Mouse (Mus musculus) kidney, adult 2 months (tissue): ENCODE data around the gene Pxt1.

Experiments
- CTCF ChIP-seq: fragments of 200-500 bp; conservative IDR thresholded peaks from 2 replicates; pipeline ENCODE4 v1.5.1; 2011; ENCODE audit warnings: low read depth, mild to moderate bottlenecking, control low read depth, low read length, moderate library complexity, mixed read lengths; ENCODE audit not compliant: insufficient read depth, insufficient read length
- POLR2A ChIP-seq: fragments of 200-500 bp; IDR thresholded peaks from one replicate; pipeline ENCODE4 v1.6.1; 2011; ENCODE audit warnings: low read depth, low read length, control low read depth

DNA sequence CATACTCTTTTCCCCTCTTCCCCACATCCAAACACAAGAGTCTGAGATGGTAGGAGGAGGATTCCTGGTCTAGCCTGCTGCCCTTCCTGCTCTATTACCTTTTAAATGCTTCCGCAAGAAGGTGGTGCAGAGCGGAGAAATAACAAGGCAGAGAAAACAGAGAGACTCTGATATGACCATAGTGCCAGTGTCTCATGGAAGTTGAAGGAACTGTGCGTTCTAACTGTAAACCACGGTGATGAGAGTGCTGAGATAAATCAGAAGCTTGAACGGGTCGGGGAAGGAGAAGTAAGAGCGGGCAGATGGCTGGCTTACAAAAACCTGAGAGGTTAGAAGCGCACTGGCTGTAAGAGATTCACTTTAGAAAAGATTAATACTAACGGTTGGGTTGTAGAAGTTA, 10.8 kb upstream of the Pxt1 start:
- no peak for TF ChIP-seq CTCF
- no peak for TF ChIP-seq POLR2A
